Mouse (Mus musculus): ENCODE results near the gene Taar1. TPM values are rescaled to one million over a fixed set of nuclear protein-coding genes. Genes with fewer than 3 reads are reported as not detected.

Taar1 gene
- not detected in 2 replicates for polyA plus RNA-seq (2014; fragmentation: Nextera tagmentation; extraction: Ambion mirVana)

- Histone ChIP-seq H3K27me3 (ENCODE audit: control insufficient read depth, insufficient read depth, low read length) (no peaks in the 10 kb centered on the region), H3K4me3 (ENCODE audit: low read depth, low read length) (no peak within 1 kb of the TSS), H3K9me3 (ENCODE audit: control insufficient read depth, low read length) (no peaks in the 10 kb centered on the region), H3K27ac (ENCODE audit: low read depth, low read length) (no peak within 1 kb of the TSS), H3K9ac (ENCODE audit: low read length) (no peak within 1 kb of the TSS), H3K4me2 (ENCODE audit: low read depth, low read length, severe bottlenecking) (no peak within 1 kb of the TSS), H3K4me1 (replicated peaks; ENCODE audit: control insufficient read depth, insufficient read depth, low read length) (no peaks in the 10 kb centered on the region), H3K36me3 (ENCODE audit: control insufficient read depth, insufficient read depth, low read length) (no peaks in the 10 kb centered on the region)
- WGBS = 93% methylated on average over 4 of the region's 4 CpGs
- no peak for DNase-seq (ENCODE audit: low spot score)
- ATAC-seq (replicated peaks; ENCODE audit: low FRiP score) = no peak
Measured at GRCm38 (mm10) chr10:23920056-23920455, at the start of gene Taar1. Gene Taar1, plus strand, starts transcription at chr10:23920356.

- WGBS = 87% methylated on average over 6 of the region's 6 CpGs
Measured at GRCm38 (mm10) chr10:23880695-23881094, 39.5 kb upstream of the Taar1 start.

GRCm38 (mm10) chr10:23884910-23885309 lies 35.2 kb upstream of the Taar1 start:
- Histone ChIP-seq H3K36me3 (ENCODE audit: control insufficient read depth, insufficient read depth, low read length) (no peaks in the 10 kb centered on the region), H3K4me3 (ENCODE audit: low read depth, low read length) (no peak overlapping the region), H3K9me3 (ENCODE audit: control insufficient read depth, low read length) (no peaks in the 10 kb centered on the region), H3K9ac (ENCODE audit: low read length) (no peak overlapping the region), H3K27ac (ENCODE audit: low read depth, low read length) (no peak overlapping the region), H3K4me2 (ENCODE audit: low read depth, low read length, severe bottlenecking) (no peak overlapping the region), H3K27me3 (ENCODE audit: control insufficient read depth, insufficient read depth, low read length) (no peaks in the 10 kb centered on the region), H3K4me1 (replicated peaks; ENCODE audit: control insufficient read depth, insufficient read depth, low read length) (no peaks in the 10 kb centered on the region)
- ATAC-seq (replicated peaks; ENCODE audit: low FRiP score) (no peak), DNase-seq (ENCODE audit: low spot score) (no peak)
- WGBS = 90% methylated on average over 1 of the region's 1 CpGs

More at GRCm38 (mm10) chr10:23880695-23881094, 39.5 kb upstream of the Taar1 start:
- no peaks in the 10 kb centered on the region for H3K4me1 ChIP-seq (replicated peaks; ENCODE audit: control insufficient read depth, insufficient read depth, low read length)
- no peaks in the 10 kb centered on the region for H3K27me3 ChIP-seq (ENCODE audit: control insufficient read depth, insufficient read depth, low read length)
- H3K9ac ChIP-seq (ENCODE audit: low read length) = no peak overlapping the region
- H3K27ac ChIP-seq (ENCODE audit: low read depth, low read length) = no peak overlapping the region
- no peak for DNase-seq (ENCODE audit: low spot score)
- no peaks in the 10 kb centered on the region for H3K9me3 ChIP-seq (ENCODE audit: control insufficient read depth, low read length)
- no peak overlapping the region for H3K4me3 ChIP-seq (ENCODE audit: low read depth, low read length)
- no peaks in the 10 kb centered on the region for H3K36me3 ChIP-seq (ENCODE audit: control insufficient read depth, insufficient read depth, low read length)
- no peak for ATAC-seq (replicated peaks; ENCODE audit: low FRiP score)
- no peak overlapping the region for H3K4me2 ChIP-seq (ENCODE audit: low read depth, low read length, severe bottlenecking)

GRCm38 (mm10) chr10:23886060-23886459 lies 34.1 kb upstream of the Taar1 start:
- H3K27me3 ChIP-seq (ENCODE audit: control insufficient read depth, insufficient read depth, low read length) = no peaks in the 10 kb centered on the region
- WGBS = 80% methylated on average over 3 of the region's 3 CpGs
- DNase-seq (ENCODE audit: low spot score) = no peak
- no peak overlapping the region for H3K9ac ChIP-seq (ENCODE audit: low read length)
- H3K4me3 ChIP-seq (ENCODE audit: low read depth, low read length) = no peak overlapping the region
- H3K27ac ChIP-seq (ENCODE audit: low read depth, low read length) = no peak overlapping the region
- no peak for ATAC-seq (replicated peaks; ENCODE audit: low FRiP score)
- no peak overlapping the region for H3K4me2 ChIP-seq (ENCODE audit: low read depth, low read length, severe bottlenecking)
- H3K36me3 ChIP-seq (ENCODE audit: control insufficient read depth, insufficient read depth, low read length) = no peaks in the 10 kb centered on the region
- no peaks in the 10 kb centered on the region for H3K9me3 ChIP-seq (ENCODE audit: control insufficient read depth, low read length)
- no peaks in the 10 kb centered on the region for H3K4me1 ChIP-seq (replicated peaks; ENCODE audit: control insufficient read depth, insufficient read depth, low read length)

- Histone ChIP-seq H3K4me2 (ENCODE audit: low read depth, low read length, severe bottlenecking) (no peak overlapping the region), H3K27me3 (ENCODE audit: control insufficient read depth, insufficient read depth, low read length) (no peaks in the 10 kb centered on the region), H3K9ac (ENCODE audit: low read length) (no peak overlapping the region), H3K36me3 (ENCODE audit: control insufficient read depth, insufficient read depth, low read length) (no peaks in the 10 kb centered on the region), H3K27ac (ENCODE audit: low read depth, low read length) (no peak overlapping the region), H3K9me3 (ENCODE audit: control insufficient read depth, low read length) (no peaks in the 10 kb centered on the region), H3K4me3 (ENCODE audit: low read depth, low read length) (no peak overlapping the region), H3K4me1 (replicated peaks; ENCODE audit: control insufficient read depth, insufficient read depth, low read length) (no peaks in the 10 kb centered on the region)
- WGBS = 95% methylated on average over 1 of the region's 1 CpGs
- DNase-seq (ENCODE audit: low spot score) (no peak), ATAC-seq (replicated peaks; ENCODE audit: low FRiP score) (no peak)
Measured at GRCm38 (mm10) chr10:23892987-23893386, 27.2 kb upstream of the Taar1 start.

GRCm38 (mm10) chr10:23894601-23895349 lies 25.4 kb upstream of the Taar1 start, which contains the start of gene Vnn1:
Gene Vnn1, plus strand, starts transcription at chr10:23894688.
- no peaks in the 10 kb centered on the region for H3K27me3 ChIP-seq (ENCODE audit: control insufficient read depth, insufficient read depth, low read length)
- H3K36me3 ChIP-seq (ENCODE audit: control insufficient read depth, insufficient read depth, low read length) = no peaks in the 10 kb centered on the region
- no peak within 1 kb of the TSS for H3K27ac ChIP-seq (ENCODE audit: low read depth, low read length)
- H3K4me1 ChIP-seq (replicated peaks; ENCODE audit: control insufficient read depth, insufficient read depth, low read length) = no peaks in the 10 kb centered on the region
- H3K9ac ChIP-seq (ENCODE audit: low read length) = no peak within 1 kb of the TSS
- DNase-seq (ENCODE audit: low spot score) (no peak), ATAC-seq (replicated peaks; ENCODE audit: low FRiP score) (no peak)
- H3K9me3 ChIP-seq (ENCODE audit: control insufficient read depth, low read length) = no peaks in the 10 kb centered on the region
- H3K4me3 ChIP-seq (ENCODE audit: low read depth, low read length) = no peak within 1 kb of the TSS
- 39% methylated on average over 21 of the region's 21 CpGs for WGBS
- peak within 1 kb of the TSS; percentile 39; the same call in 1 of the 2 replicates for H3K4me2 ChIP-seq (ENCODE audit: low read depth, low read length, severe bottlenecking)

- Histone ChIP-seq H3K36me3 (ENCODE audit: control insufficient read depth, insufficient read depth, low read length) (no peaks in the 10 kb centered on the region), H3K4me1 (replicated peaks; ENCODE audit: control insufficient read depth, insufficient read depth, low read length) (no peaks in the 10 kb centered on the region), H3K4me3 (ENCODE audit: low read depth, low read length) (no peak overlapping the region), H3K27me3 (ENCODE audit: control insufficient read depth, insufficient read depth, low read length) (no peaks in the 10 kb centered on the region), H3K9me3 (ENCODE audit: control insufficient read depth, low read length) (no peaks in the 10 kb centered on the region), H3K4me2 (ENCODE audit: low read depth, low read length, severe bottlenecking) (no peak overlapping the region), H3K27ac (ENCODE audit: low read depth, low read length) (no peak overlapping the region), H3K9ac (ENCODE audit: low read length) (no peak overlapping the region)
- 87% methylated on average over 7 of the region's 7 CpGs for WGBS
- DNase-seq (ENCODE audit: low spot score) (no peak), ATAC-seq (replicated peaks; ENCODE audit: low FRiP score) (no peak)
Measured at GRCm38 (mm10) chr10:23895376-23895775, 24.8 kb upstream of the Taar1 start.

- Histone ChIP-seq H3K27ac (ENCODE audit: low read depth, low read length) (no peak overlapping the region), H3K9ac (ENCODE audit: low read length) (no peak overlapping the region)
- peak; percentile 69 for ATAC-seq (replicated peaks; ENCODE audit: low FRiP score)
Measured at GRCm38 (mm10) chr10:23901119-23901518, 19.0 kb upstream of the Taar1 start.

GRCm38 (mm10) chr10:23905661-23906060 lies 14.5 kb upstream of the Taar1 start:
- Histone ChIP-seq H3K27me3 (ENCODE audit: control insufficient read depth, insufficient read depth, low read length) (no peaks in the 10 kb centered on the region), H3K4me3 (ENCODE audit: low read depth, low read length) (no peak overlapping the region), H3K4me1 (replicated peaks; ENCODE audit: control insufficient read depth, insufficient read depth, low read length) (no peaks in the 10 kb centered on the region), H3K4me2 (ENCODE audit: low read depth, low read length, severe bottlenecking) (no peak overlapping the region), H3K9me3 (ENCODE audit: control insufficient read depth, low read length) (no peaks in the 10 kb centered on the region), H3K36me3 (ENCODE audit: control insufficient read depth, insufficient read depth, low read length) (no peaks in the 10 kb centered on the region), H3K27ac (ENCODE audit: low read depth, low read length) (no peak overlapping the region), H3K9ac (ENCODE audit: low read length) (no peak overlapping the region)
- no peak for ATAC-seq (replicated peaks; ENCODE audit: low FRiP score)
- 93% methylated on average over 1 of the region's 1 CpGs for WGBS
- no peak for DNase-seq (ENCODE audit: low spot score)

More at GRCm38 (mm10) chr10:23901119-23901518, 19.0 kb upstream of the Taar1 start:
- no peaks in the 10 kb centered on the region for H3K36me3 ChIP-seq (ENCODE audit: control insufficient read depth, insufficient read depth, low read length)
- no peak for DNase-seq (ENCODE audit: low spot score)
- WGBS = 43% methylated on average over 3 of the region's 3 CpGs
- no peak overlapping the region for H3K4me3 ChIP-seq (ENCODE audit: low read depth, low read length)
- H3K4me2 ChIP-seq (ENCODE audit: low read depth, low read length, severe bottlenecking) = no peak overlapping the region
- H3K9me3 ChIP-seq (ENCODE audit: control insufficient read depth, low read length) = no peaks in the 10 kb centered on the region
- no peaks in the 10 kb centered on the region for H3K27me3 ChIP-seq (ENCODE audit: control insufficient read depth, insufficient read depth, low read length)
- H3K4me1 ChIP-seq (replicated peaks; ENCODE audit: control insufficient read depth, insufficient read depth, low read length) = no peaks in the 10 kb centered on the region
